In genomic region chr16:29761779-29762277, GRCm38 (mm10) we compare ENCODE assay signal across 10 mouse cellular contexts.
DNase-seq lines count a peak whose midpoint lies in the region; ATAC-seq and TF ChIP-seq lines count a peak whose summit lies in the region.
"Had no signal": no experiment of that assay in that cellular context is flagged by ENCODE, and none has a peak within 500 bp of the region (broad histone marks: within the 10 kb centered on the region; RNA-seq: fewer than 3 reads in every experiment).

No protein-coding gene starts in this region.

- no peaks in the 10 kb centered on the region for H3K27me3 ChIP-seq in embryonic facial prominence, embryonic 13.5 days
- H3K27me3 ChIP-seq in heart, embryonic 11.5 days (ENCODE audit: control insufficient read depth, insufficient read depth, low read length): peaks cover 36% of the 10 kb centered on the region
- no peaks in the 10 kb centered on the region for H3K27me3 ChIP-seq in limb, embryonic 15.5 days
- H3K27me3 ChIP-seq in stomach, postnatal 0 days (ENCODE audit: control insufficient read depth, insufficient read depth, low read length): no peaks in the 10 kb centered on the region
- H3K27me3 ChIP-seq: Patski had no signal

- no peak overlapping the region; the same call in 1 of the 2 replicates for H3K4me2 ChIP-seq in embryonic facial prominence, embryonic 13.5 days
- H3K4me2 ChIP-seq in heart, embryonic 11.5 days: no peak overlapping the region
- H3K4me2 ChIP-seq in limb, embryonic 15.5 days: 0 out of 2 replicates have a peak overlapping the region, but pooled peaks have one; percentile 12
- no peak overlapping the region for H3K4me2 ChIP-seq in stomach, postnatal 0 days (replicated peaks; ENCODE audit: low read depth)
- H3K4me2 ChIP-seq: hindbrain, embryonic 15.5 days had no signal

- intact Hi-C loops in left cerebral cortex, postnatal 4 days (cut with DNase I): no loop called here

- ATAC-seq in embryonic facial prominence, embryonic 13.5 days (ENCODE audit: insufficient number of reproducible peaks, insufficient read depth, low FRiP score, low TSS enrichment, low read depth): peak; percentile 38; the same call in 1 of the 2 replicates
- peak; percentile 76; the same call in 1 of the 2 replicates for ATAC-seq in heart, embryonic 11.5 days (replicated peaks; ENCODE audit: insufficient number of reproducible peaks, low FRiP score, low TSS enrichment)
- peak; percentile 87 for ATAC-seq in limb, embryonic 15.5 days (ENCODE audit: insufficient number of reproducible peaks, low FRiP score, low TSS enrichment, low read depth)
- peak; percentile 74; the same call in 1 of the 2 replicates for ATAC-seq in stomach, postnatal 0 days (ENCODE audit: low FRiP score, low TSS enrichment)
- ATAC-seq in megakaryocyte progenitor cell, adult 5-6 weeks (replicated peaks; ENCODE audit: poor library complexity): no peak
- ATAC-seq: Patski had no signal

- WGBS in embryonic facial prominence, embryonic 13.5 days: 20% methylated on average over 6 of the region's 6 CpGs
- WGBS in heart, embryonic 11.5 days (ENCODE audit: insufficient replicate concordance): 15% methylated on average over 6 of the region's 6 CpGs
- WGBS in limb, embryonic 15.5 days: 13% methylated on average over 6 of the region's 6 CpGs
- WGBS in stomach, postnatal 0 days: 20% methylated on average over 6 of the region's 6 CpGs

- TF ChIP-seq EP300 in stomach, postnatal 0 days (optimal IDR thresholded peaks at IDR 0.05): peak; percentile 60

- 0 out of 2 replicates have a peak overlapping the region, but pooled peaks have one; percentile 16 for H3K9ac ChIP-seq in embryonic facial prominence, embryonic 13.5 days
- no peak overlapping the region for H3K9ac ChIP-seq in heart, embryonic 11.5 days (ENCODE audit: low read depth, low read length)
- no peak overlapping the region for H3K9ac ChIP-seq in limb, embryonic 15.5 days
- H3K9ac ChIP-seq in stomach, postnatal 0 days (ENCODE audit: low read length): no peak overlapping the region
- H3K9ac ChIP-seq: hindbrain, embryonic 15.5 days had no signal

- peaks cover 42% of the 10 kb centered on the region for H3K4me1 ChIP-seq in embryonic facial prominence, embryonic 13.5 days
- peaks cover 33% of the 10 kb centered on the region for H3K4me1 ChIP-seq in heart, embryonic 11.5 days (ENCODE audit: control insufficient read depth, insufficient read depth, low read length)
- peaks cover 42% of the 10 kb centered on the region for H3K4me1 ChIP-seq in limb, embryonic 15.5 days
- peaks cover 8% of the 10 kb centered on the region; the same call in 1 of the 2 replicates for H3K4me1 ChIP-seq in stomach, postnatal 0 days (replicated peaks; ENCODE audit: control insufficient read depth, insufficient read depth)

- no peak overlapping the region for H3K4me3 ChIP-seq in embryonic facial prominence, embryonic 13.5 days
- no peak overlapping the region for H3K4me3 ChIP-seq in heart, embryonic 11.5 days (ENCODE audit: low read depth, low read length)
- H3K4me3 ChIP-seq in limb, embryonic 15.5 days: no peak overlapping the region
- H3K4me3 ChIP-seq in stomach, postnatal 0 days (ENCODE audit: low read depth, low read length): no peak overlapping the region
- H3K4me3 ChIP-seq: hindbrain, embryonic 15.5 days had no signal

- 0 out of 2 replicates have a peak, but pooled peaks have one; percentile 5 for TF ChIP-seq CTCF in stomach, postnatal 0 days (IDR thresholded peaks at IDR 0.05; ENCODE audit: low read depth)

- H3K27ac ChIP-seq in embryonic facial prominence, embryonic 13.5 days: peak overlapping the region; percentile 45
- no peak overlapping the region; the same call in 1 of the 2 replicates for H3K27ac ChIP-seq in heart, embryonic 11.5 days (ENCODE audit: low read depth, low read length)
- peak overlapping the region; percentile 54; the same call in 1 of the 2 replicates for H3K27ac ChIP-seq in limb, embryonic 15.5 days
- H3K27ac ChIP-seq in stomach, postnatal 0 days (replicated peaks): no peak overlapping the region; the same call in 1 of the 2 replicates
- H3K27ac ChIP-seq: hindbrain, embryonic 15.5 days had no signal

- peak; percentile 32 for DNase-seq in left cerebral cortex, postnatal 4 days
- no peak for DNase-seq in left cerebral cortex, adult 18-20 months (ENCODE audit: low spot score in 2 of 2)
- peak; percentile 41 for DNase-seq in stomach, postnatal 0 days (ENCODE audit: low spot score)
- DNase-seq in spleen, postnatal 4 days (ENCODE audit: low spot score in 2 of 2): no peak

- no peaks in the 10 kb centered on the region for H3K36me3 ChIP-seq in embryonic facial prominence, embryonic 13.5 days
- H3K36me3 ChIP-seq in heart, embryonic 11.5 days (ENCODE audit: control insufficient read depth, insufficient read depth, low read length): no peaks in the 10 kb centered on the region
- no peaks in the 10 kb centered on the region for H3K36me3 ChIP-seq in limb, embryonic 15.5 days
- H3K36me3 ChIP-seq in stomach, postnatal 0 days (ENCODE audit: control insufficient read depth, insufficient read depth, low read length): no peaks in the 10 kb centered on the region
- H3K36me3 ChIP-seq: hindbrain, embryonic 15.5 days had no signal

- no peaks in the 10 kb centered on the region; the same call in 1 of the 2 replicates for H3K9me3 ChIP-seq in embryonic facial prominence, embryonic 13.5 days
- no peaks in the 10 kb centered on the region for H3K9me3 ChIP-seq in heart, embryonic 11.5 days (replicated peaks; ENCODE audit: control insufficient read depth, low read length)
- no peaks in the 10 kb centered on the region; the same call in 1 of the 2 replicates for H3K9me3 ChIP-seq in limb, embryonic 15.5 days
- H3K9me3 ChIP-seq in stomach, postnatal 0 days (ENCODE audit: control insufficient read depth, low read length): no peaks in the 10 kb centered on the region
- H3K9me3 ChIP-seq: hindbrain, embryonic 15.5 days had no signal

Comparison
In these comparisons a context has a peak if more than half of its experiments do, and no peak if none do; other contexts are left out.
1. DNase-seq: peak in left cerebral cortex, postnatal 4 days (single experiment) and stomach, postnatal 0 days (single experiment); none in left cerebral cortex, adult 18-20 months (0 of 2) and spleen, postnatal 4 days (0 of 2).
2. H3K27ac ChIP-seq: peak in embryonic facial prominence, embryonic 13.5 days (single experiment) and limb, embryonic 15.5 days (single experiment); none in heart, embryonic 11.5 days (single experiment) and stomach, postnatal 0 days (single experiment).